Mouse (Mus musculus) heart, postnatal 0 days (tissue): ENCODE data around the gene Hoxb4.

Experiments used
- CTCF ChIP-seq: IDR thresholded peaks from 2 replicates; pipeline ENCODE4 v1.5.1; 2016; ENCODE audit warnings: antibody characterized with exemption, control low read depth, low read depth
- EP300 ChIP-seq: IDR thresholded peaks from 2 replicates; pipeline ENCODE4 v1.6.1; 2016; ENCODE audit warnings: antibody characterized with exemption, low read depth

GRCm38 (mm10) chr11:96315344-96315681 is 2.8 kb upstream of the Hoxb4 start:
- TF ChIP-seq EP300 (no peak), CTCF (no peak)
